Mouse (Mus musculus) hindbrain, embryonic 16.5 days (tissue): ENCODE results near the gene Cecr2. TPM values are rescaled to one million over a fixed set of nuclear protein-coding genes. Genes with fewer than 3 reads are reported as not detected.

Experiments
- ATAC-seq: fragments of 200-750 bp; cut with Nextera tagmentation; 2 replicates; pipeline ENCODE4 v1.8.0; 2017; ENCODE audit warnings: moderate TSS enrichment, moderate library complexity
- H3K27ac ChIP-seq: fragments of 300-500 bp; sonication (generic); 2 replicates; pipeline ENCODE4 v1.5.1; 2014; ENCODE audit warnings: low read depth, mild to moderate bottlenecking, control low read depth, low read length, moderate library complexity
- H3K27me3 ChIP-seq: fragments of 300-500 bp; sonication (generic); replicated peaks from 2 replicates; pipeline ENCODE4 v1.6.1; 2014; ENCODE audit warnings: low read length; ENCODE audit not compliant: control insufficient read depth, insufficient read depth
- H3K36me3 ChIP-seq: fragments of 300-500 bp; sonication (generic); 2 replicates; pipeline ENCODE4 v1.6.1; 2014; ENCODE audit warnings: mild to moderate bottlenecking, low read length, moderate library complexity, mixed read lengths; ENCODE audit not compliant: control insufficient read depth, insufficient read depth
- H3K4me1 ChIP-seq: fragments of 300-500 bp; sonication (generic); 2 replicates; pipeline ENCODE4 v1.6.1; 2014; ENCODE audit warnings: low read depth, low read length; ENCODE audit not compliant: control insufficient read depth, insufficient read depth
- H3K4me2 ChIP-seq: fragments of 300-500 bp; sonication (generic); 2 replicates; pipeline ENCODE4 v1.6.1; 2014; ENCODE audit warnings: mild to moderate bottlenecking, low read length, control low read depth, moderate library complexity
- H3K4me3 ChIP-seq: fragments of 300-500 bp; sonication (generic); 2 replicates; pipeline ENCODE4 v1.5.1; 2014; ENCODE audit warnings: mild to moderate bottlenecking, low read length, control low read depth, moderate library complexity
- H3K9ac ChIP-seq: fragments of 300-500 bp; sonication (generic); 2 replicates; pipeline ENCODE4 v1.6.1; 2014; ENCODE audit warnings: low read depth, mild to moderate bottlenecking, control low read depth, low read length, moderate library complexity
- H3K9me3 ChIP-seq: fragments of 300-500 bp; sonication (generic); 2 replicates; pipeline ENCODE4 v1.6.1; 2014; ENCODE audit warnings: mild to moderate bottlenecking, low read length, moderate library complexity; ENCODE audit not compliant: control insufficient read depth
- WGBS: fragments of 180-500 bp; shearing (Covaris S2); extraction: QIAGEN DNeasy Blood & Tissue Kit; methylation state at CpG from one replicate; pipeline ENCODE4 v1.1.7; 2014; 5-methylcytosine and 5-hydroxymethylcytosine counted together
- polyA plus RNA-seq: library from polyadenylated mRNA; unstranded; fragments of >200 nt; fragmentation: Nextera tagmentation; extraction: Ambion mirVana; gene quantifications from 2 replicates; pipeline ENCODE4 v1.2.1, GENCODE M21; 2015

Cecr2 gene
- polyA plus RNA-seq, 1 experiment from 2014 or later, result 1.8 TPM

DNA sequence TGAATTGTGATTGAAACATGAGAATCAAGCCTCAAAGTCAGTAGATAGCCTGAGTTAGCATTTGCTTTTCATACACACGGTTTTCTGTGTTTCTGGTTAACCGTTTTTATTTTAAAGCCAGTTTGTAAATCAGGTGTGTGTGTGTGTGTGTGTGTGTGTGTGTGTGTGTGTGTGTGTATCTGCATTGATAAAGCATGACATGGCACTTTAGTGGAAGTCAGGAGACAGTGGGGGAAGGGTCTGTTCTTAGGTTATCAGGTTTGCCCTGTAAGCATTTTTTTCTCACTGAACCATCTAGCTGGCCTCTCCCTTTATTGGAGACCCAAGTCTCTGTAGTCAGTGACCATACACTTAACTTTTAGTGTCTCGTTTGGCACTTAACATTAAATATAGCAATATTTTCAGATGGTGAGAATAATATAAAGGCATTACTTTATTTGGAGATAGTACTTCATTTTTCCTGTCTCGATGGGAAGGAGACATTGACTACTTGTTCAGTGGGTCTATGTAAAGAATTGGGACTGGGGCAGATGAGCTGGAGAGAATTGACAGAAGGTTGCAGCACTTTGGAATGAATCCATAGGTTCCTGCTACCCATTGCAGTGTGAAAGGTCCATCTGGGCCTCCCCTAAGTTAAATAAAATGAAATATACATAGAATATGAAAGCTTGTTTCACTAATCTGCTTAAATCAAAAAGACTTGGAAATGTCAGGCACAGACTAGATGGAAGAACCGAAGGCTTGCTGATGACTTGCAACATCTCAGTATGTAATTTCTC is 20.9 kb downstream of the Cecr2 start:
- Histone ChIP-seq H3K36me3 (no peaks in the 10 kb centered on the region), H3K27ac (no peak overlapping the region), H3K4me1 (no peaks in the 10 kb centered on the region), H3K9ac (no peak overlapping the region), H3K4me2 (no peak overlapping the region), H3K9me3 (no peaks in the 10 kb centered on the region), H3K4me3 (no peak overlapping the region), H3K27me3 (no peaks in the 10 kb centered on the region)
- no peak for ATAC-seq
- 95% methylated on average over 5 of the region's 5 CpGs for WGBS

GRCm38 (mm10) chr6:120700221-120700620 is 34.1 kb downstream of the Cecr2 start:
- Histone ChIP-seq H3K4me2 (no peak overlapping the region), H3K27ac (no peak overlapping the region), H3K4me3 (no peak overlapping the region), H3K9me3 (no peaks in the 10 kb centered on the region), H3K9ac (no peak overlapping the region), H3K4me1 (no peaks in the 10 kb centered on the region), H3K36me3 (no peaks in the 10 kb centered on the region), H3K27me3 (no peaks in the 10 kb centered on the region)
- 9% methylated on average over 4 of the region's 4 CpGs for WGBS
- ATAC-seq, result no peak

- Histone ChIP-seq H3K9ac (no peak overlapping the region), H3K9me3 (no peaks in the 10 kb centered on the region), H3K4me3 (no peak overlapping the region), H3K36me3 (no peaks in the 10 kb centered on the region), H3K27me3 (no peaks in the 10 kb centered on the region), H3K4me1 (no peaks in the 10 kb centered on the region), H3K4me2 (no peak overlapping the region), H3K27ac (no peak overlapping the region)
- ATAC-seq, result no peak
These were observed 38.2 kb downstream of the Cecr2 start for GRCm38 (mm10) chr6:120704376-120704775.

DNA sequence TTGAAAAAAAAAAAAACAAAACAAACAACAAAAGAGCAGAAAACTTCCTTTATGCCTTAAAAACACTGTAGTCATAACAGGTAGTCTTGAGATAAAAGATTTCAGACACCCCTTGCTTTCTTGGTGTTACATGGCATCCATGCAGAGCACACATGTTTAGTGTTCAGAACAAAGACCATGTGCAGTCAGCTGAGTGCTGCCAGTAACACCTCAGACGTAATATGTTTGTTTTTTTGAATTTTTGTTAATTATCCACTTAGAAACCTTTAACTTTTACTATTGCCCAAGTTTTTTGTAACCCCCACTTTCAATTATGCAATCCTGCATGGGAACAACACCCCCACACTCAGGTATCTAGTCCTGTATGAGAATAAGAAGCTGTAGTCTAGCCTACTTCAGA is 42.6 kb downstream of the Cecr2 start:
- Histone ChIP-seq H3K36me3 (no peaks in the 10 kb centered on the region), H3K27ac (no peak overlapping the region), H3K4me3 (no peak overlapping the region), H3K4me1 (no peaks in the 10 kb centered on the region), H3K9ac (no peak overlapping the region), H3K27me3 (no peaks in the 10 kb centered on the region), H3K9me3 (no peaks in the 10 kb centered on the region), H3K4me2 (no peak overlapping the region)
- 57% methylated on average over 1 of the region's 1 CpGs for WGBS
- no peak for ATAC-seq

DNA sequence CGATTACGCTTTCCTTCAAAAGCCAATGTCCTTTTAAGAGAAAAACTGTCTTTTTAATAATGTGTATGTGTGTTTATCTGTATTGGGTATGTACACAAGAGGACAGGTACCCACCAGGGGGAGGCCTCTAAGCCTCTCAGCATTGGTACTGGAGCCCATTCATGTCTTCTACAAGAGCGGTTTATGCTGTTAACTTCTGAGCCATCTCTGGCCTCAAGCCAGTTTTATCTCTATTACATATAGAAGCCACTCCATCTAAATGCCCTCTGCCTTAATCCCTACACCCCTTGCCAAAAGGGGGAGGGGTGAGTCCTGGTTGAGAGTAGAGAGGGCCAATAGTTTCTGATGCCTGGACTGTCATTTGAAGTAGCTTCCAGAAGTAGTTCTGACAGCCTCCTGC is 48.6 kb downstream of the Cecr2 start:
- Histone ChIP-seq H3K4me2 (no peak overlapping the region), H3K9me3 (no peaks in the 10 kb centered on the region), H3K4me3 (no peak overlapping the region), H3K9ac (no peak overlapping the region), H3K4me1 (peaks cover 6% of the 10 kb centered on the region; the same call in 1 of the 2 replicates), H3K36me3 (no peaks in the 10 kb centered on the region), H3K27me3 (no peaks in the 10 kb centered on the region), H3K27ac (no peak overlapping the region)
- 68% methylated on average over 3 of the region's 3 CpGs for WGBS
- ATAC-seq, result no peak

- Histone ChIP-seq H3K9ac (no peak overlapping the region), H3K27me3 (no peaks in the 10 kb centered on the region), H3K4me1 (peaks cover 6% of the 10 kb centered on the region; the same call in 1 of the 2 replicates), H3K9me3 (no peaks in the 10 kb centered on the region), H3K27ac (no peak overlapping the region), H3K36me3 (no peaks in the 10 kb centered on the region), H3K4me3 (no peak overlapping the region), H3K4me2 (no peak overlapping the region)
- no peak for ATAC-seq
- WGBS, result 49% methylated on average over 5 of the region's 5 CpGs
These were observed 49.1 kb downstream of the Cecr2 start for GRCm38 (mm10) chr6:120715227-120715626.

- H3K4me2 ChIP-seq, result no peak overlapping the region
- peak; percentile 65; the same call in 1 of the 2 replicates for ATAC-seq
- no peaks in the 10 kb centered on the region for H3K27me3 ChIP-seq
- no peaks in the 10 kb centered on the region for H3K36me3 ChIP-seq
- no peak overlapping the region for H3K4me3 ChIP-seq
- H3K27ac ChIP-seq, result no peak overlapping the region; the same call in 1 of the 2 replicates
- no peaks in the 10 kb centered on the region for H3K9me3 ChIP-seq
- no peak overlapping the region for H3K9ac ChIP-seq
- peaks cover 6% of the 10 kb centered on the region; the same call in 1 of the 2 replicates for H3K4me1 ChIP-seq
These were observed 49.7 kb downstream of the Cecr2 start for GRCm38 (mm10) chr6:120715851-120716250.

GRCm38 (mm10) chr6:120716531-120716984 is 50.4 kb downstream of the Cecr2 start:
- H3K4me2 ChIP-seq, result no peak overlapping the region; the same call in 1 of the 2 replicates
- peak; percentile 67; the same call in 1 of the 2 replicates for ATAC-seq

GRCm38 (mm10) chr6:120725986-120726385 is 59.8 kb downstream of the Cecr2 start:
- H3K4me1 ChIP-seq, result no peaks in the 10 kb centered on the region
- ATAC-seq, result no peak
- H3K9ac ChIP-seq, result no peak overlapping the region
- no peak overlapping the region for H3K27ac ChIP-seq
- H3K27me3 ChIP-seq, result no peaks in the 10 kb centered on the region
- WGBS, result 35% methylated on average over 2 of the region's 2 CpGs
- no peak overlapping the region for H3K4me3 ChIP-seq
- no peak overlapping the region for H3K4me2 ChIP-seq
- H3K9me3 ChIP-seq, result no peaks in the 10 kb centered on the region
- H3K36me3 ChIP-seq, result no peaks in the 10 kb centered on the region

More at GRCm38 (mm10) chr6:120716531-120716984, 50.4 kb downstream of the Cecr2 start:
- 6% methylated on average over 4 of the region's 4 CpGs for WGBS
- Histone ChIP-seq H3K27ac (peak overlapping the region; percentile 44; the same call in 1 of the 2 replicates), H3K4me3 (no peak overlapping the region), H3K27me3 (no peaks in the 10 kb centered on the region), H3K9me3 (no peaks in the 10 kb centered on the region), H3K9ac (0 out of 2 replicates have a peak overlapping the region, but pooled peaks have one; percentile 17), H3K36me3 (no peaks in the 10 kb centered on the region), H3K4me1 (peaks cover 6% of the 10 kb centered on the region; the same call in 1 of the 2 replicates)
